Mouse (Mus musculus): ENCODE data around the gene Olfr784. TPM values are rescaled to one million over a fixed set of nuclear protein-coding genes. Genes with fewer than 3 reads are reported as not detected.
"Not testable (repeated sequence)": the region's sequence is repeated elsewhere in the genome, so short reads cannot be mapped to it uniquely, and the experiment has no call there.

Olfr784 gene
- polyA plus RNA-seq (2014; fragmentation: Nextera tagmentation; extraction: Ambion mirVana), result 0.11 and 0.22 TPM in 2 replicates

DNA sequence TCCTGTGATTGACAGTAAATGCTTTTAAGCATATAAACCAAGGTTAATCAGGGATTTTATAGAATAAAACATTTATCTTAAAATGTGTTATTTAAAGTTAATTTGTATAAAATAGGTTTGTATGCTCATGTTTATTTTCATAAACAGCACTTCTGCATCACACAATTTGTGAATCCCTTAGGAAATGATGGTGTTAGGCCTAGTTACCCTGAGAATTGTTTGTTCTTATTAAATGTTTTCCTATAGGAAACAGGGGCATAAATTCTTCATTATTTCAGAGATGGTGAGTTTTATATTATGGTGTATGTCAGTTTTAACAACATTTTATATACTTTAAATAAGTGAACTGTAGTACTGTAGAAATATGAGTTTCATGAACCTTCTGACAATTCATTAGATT is at the start of gene Olfr784:
Olfr784 (plus strand) TSS at position 301 of the 400 bp plus-strand sequence.
- H3K36me3 ChIP-seq (ENCODE audit: control insufficient read depth, insufficient read depth, low read length), result no peaks in the 10 kb centered on the region
- H3K4me2 ChIP-seq (ENCODE audit: low read depth, low read length), result no peak within 1 kb of the TSS
- no peak within 1 kb of the TSS for H3K9ac ChIP-seq (replicated peaks; ENCODE audit: low read depth, low read length)
- H3K4me1 ChIP-seq (ENCODE audit: control insufficient read depth, insufficient read depth, low read length), result no peaks in the 10 kb centered on the region
- ATAC-seq (ENCODE audit: low read depth), result no peak
- H3K4me3 ChIP-seq (ENCODE audit: low read depth, low read length), result no peak within 1 kb of the TSS
- no peak within 1 kb of the TSS for H3K27ac ChIP-seq (ENCODE audit: low read depth, low read length)
- no peaks in the 10 kb centered on the region for H3K9me3 ChIP-seq (ENCODE audit: control insufficient read depth, low read length)
- H3K27me3 ChIP-seq (ENCODE audit: control insufficient read depth, insufficient read depth, low read length), result no peaks in the 10 kb centered on the region

DNA sequence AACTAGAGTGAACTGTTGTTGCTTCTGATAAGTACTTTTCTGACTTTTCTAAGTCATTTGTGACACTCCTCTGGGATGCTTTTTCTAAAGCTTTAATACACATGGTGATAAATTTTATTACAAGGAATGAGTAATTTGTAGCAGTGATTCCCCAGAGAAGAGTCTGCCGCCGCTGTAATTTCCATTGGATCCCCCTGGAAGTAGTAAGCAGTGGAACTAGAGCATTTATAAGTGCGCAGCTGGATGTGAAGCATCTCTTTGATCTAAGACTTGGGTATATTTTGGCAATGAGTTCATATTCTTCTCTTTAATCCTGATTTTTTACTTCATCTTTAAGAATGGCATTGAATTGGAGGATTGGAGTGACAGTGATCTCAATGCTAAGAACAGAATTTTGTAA is 35.3 kb upstream of the Olfr784 start, which contains the start of gene Olfr782:
Olfr782 (plus strand) TSS at position 301 of the 400 bp plus-strand sequence.
- Histone ChIP-seq H3K4me3 (ENCODE audit: low read depth, low read length) (no peak within 1 kb of the TSS), H3K9ac (replicated peaks; ENCODE audit: low read depth, low read length) (no peak within 1 kb of the TSS)
- WGBS, result 74% methylated on average over 3 of the region's 3 CpGs

DNA sequence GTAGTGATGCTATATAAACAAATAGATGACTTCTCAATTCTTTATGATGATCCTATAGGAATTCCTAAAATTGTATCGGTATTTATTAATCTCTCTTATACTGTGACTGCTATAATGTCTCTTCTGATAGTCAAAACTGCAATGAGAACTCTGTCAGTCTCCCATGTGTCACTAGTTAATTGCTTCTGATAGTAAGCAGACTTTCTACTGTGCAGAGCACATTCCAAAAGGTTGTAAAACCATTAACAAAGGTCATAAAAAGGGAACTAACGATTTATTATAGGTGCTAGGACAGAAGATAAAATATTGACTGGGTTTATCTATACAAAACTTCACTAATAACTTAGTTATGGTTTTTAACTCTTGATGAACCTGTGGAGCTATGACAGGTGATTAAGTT is 31.4 kb upstream of the Olfr784 start:
- H3K4me3 ChIP-seq (ENCODE audit: low read depth, low read length); H3K4me2 ChIP-seq (ENCODE audit: low read depth, low read length); H3K9ac ChIP-seq (replicated peaks; ENCODE audit: low read depth, low read length); H3K36me3 ChIP-seq (ENCODE audit: control insufficient read depth, insufficient read depth, low read length); H3K4me1 ChIP-seq (ENCODE audit: control insufficient read depth, insufficient read depth, low read length); ATAC-seq (ENCODE audit: low read depth); H3K27me3 ChIP-seq (ENCODE audit: control insufficient read depth, insufficient read depth, low read length); H3K27ac ChIP-seq (ENCODE audit: low read depth, low read length); H3K9me3 ChIP-seq (ENCODE audit: control insufficient read depth, low read length): not testable (repeated sequence)
- WGBS, result 65% methylated on average over 2 of the region's 2 CpGs

More for the DNA sequence above, 35.3 kb upstream of the Olfr784 start, which contains the start of gene Olfr782:
- Histone ChIP-seq H3K9me3 (ENCODE audit: control insufficient read depth, low read length) (no peaks in the 10 kb centered on the region), H3K4me1 (ENCODE audit: control insufficient read depth, insufficient read depth, low read length) (no peaks in the 10 kb centered on the region), H3K4me2 (ENCODE audit: low read depth, low read length) (no peak within 1 kb of the TSS), H3K27me3 (ENCODE audit: control insufficient read depth, insufficient read depth, low read length) (no peaks in the 10 kb centered on the region), H3K36me3 (ENCODE audit: control insufficient read depth, insufficient read depth, low read length) (no peaks in the 10 kb centered on the region), H3K27ac (ENCODE audit: low read depth, low read length) (no peak within 1 kb of the TSS)
- ATAC-seq (ENCODE audit: low read depth), result no peak

DNA sequence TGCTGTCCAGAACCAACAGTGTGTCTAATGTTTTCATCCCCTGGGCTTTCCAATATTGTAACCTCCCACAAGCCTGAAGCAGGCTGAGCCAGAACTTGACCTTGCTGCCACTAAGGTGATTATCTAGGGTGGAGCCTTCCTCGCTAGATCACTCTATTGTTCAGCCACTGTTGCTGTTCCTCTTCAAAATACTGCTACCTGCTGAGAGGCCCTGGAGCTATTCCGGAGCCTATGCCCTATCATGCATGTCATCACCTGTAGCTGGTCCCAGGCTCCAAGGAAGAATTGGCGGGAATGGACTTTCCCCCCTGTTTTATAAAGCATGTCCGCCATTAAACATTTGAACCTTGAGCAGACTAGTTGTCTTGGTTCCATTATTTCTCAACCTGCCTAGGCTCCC is 27.4 kb upstream of the Olfr784 start:
- not testable (repeated sequence) for H3K9ac ChIP-seq (replicated peaks; ENCODE audit: low read depth, low read length); ATAC-seq (ENCODE audit: low read depth); H3K4me3 ChIP-seq (ENCODE audit: low read depth, low read length); H3K27me3 ChIP-seq (ENCODE audit: control insufficient read depth, insufficient read depth, low read length); H3K36me3 ChIP-seq (ENCODE audit: control insufficient read depth, insufficient read depth, low read length); H3K9me3 ChIP-seq (ENCODE audit: control insufficient read depth, low read length); H3K4me1 ChIP-seq (ENCODE audit: control insufficient read depth, insufficient read depth, low read length); H3K4me2 ChIP-seq (ENCODE audit: low read depth, low read length); H3K27ac ChIP-seq (ENCODE audit: low read depth, low read length)
- 88% methylated on average over 4 of the region's 4 CpGs for WGBS

DNA sequence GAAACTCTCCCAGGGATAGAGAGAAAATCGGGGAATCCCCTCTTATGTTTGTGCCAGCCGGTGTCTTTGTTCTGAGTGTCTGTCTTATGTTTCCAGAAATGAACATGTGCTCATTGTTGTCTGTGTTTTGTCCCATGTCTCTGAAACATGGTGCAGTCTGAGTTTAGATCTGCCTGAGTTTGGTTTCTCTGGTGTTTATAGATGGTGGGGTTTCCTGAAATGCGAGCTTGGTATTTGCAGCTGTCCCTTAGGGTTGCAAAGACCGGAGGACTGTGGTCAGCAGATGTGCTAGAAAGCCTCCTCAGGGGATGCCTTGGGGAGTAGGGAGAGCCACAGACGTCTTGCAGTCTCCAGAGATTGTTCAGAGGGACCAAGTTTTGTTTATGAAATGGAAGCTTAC is 26.6 kb upstream of the Olfr784 start:
- no peak overlapping the region for H3K27ac ChIP-seq (ENCODE audit: low read depth, low read length)
- no peak overlapping the region for H3K4me2 ChIP-seq (ENCODE audit: low read depth, low read length)
- H3K4me3 ChIP-seq (ENCODE audit: low read depth, low read length), result no peak overlapping the region
- H3K27me3 ChIP-seq (ENCODE audit: control insufficient read depth, insufficient read depth, low read length), result no peaks in the 10 kb centered on the region
- no peak overlapping the region for H3K9ac ChIP-seq (replicated peaks; ENCODE audit: low read depth, low read length)
- H3K9me3 ChIP-seq (ENCODE audit: control insufficient read depth, low read length), result no peaks in the 10 kb centered on the region
- H3K36me3 ChIP-seq (ENCODE audit: control insufficient read depth, insufficient read depth, low read length), result no peaks in the 10 kb centered on the region
- no peak for ATAC-seq (ENCODE audit: low read depth)
- WGBS, result 85% methylated on average over 5 of the region's 5 CpGs
- no peaks in the 10 kb centered on the region for H3K4me1 ChIP-seq (ENCODE audit: control insufficient read depth, insufficient read depth, low read length)

DNA sequence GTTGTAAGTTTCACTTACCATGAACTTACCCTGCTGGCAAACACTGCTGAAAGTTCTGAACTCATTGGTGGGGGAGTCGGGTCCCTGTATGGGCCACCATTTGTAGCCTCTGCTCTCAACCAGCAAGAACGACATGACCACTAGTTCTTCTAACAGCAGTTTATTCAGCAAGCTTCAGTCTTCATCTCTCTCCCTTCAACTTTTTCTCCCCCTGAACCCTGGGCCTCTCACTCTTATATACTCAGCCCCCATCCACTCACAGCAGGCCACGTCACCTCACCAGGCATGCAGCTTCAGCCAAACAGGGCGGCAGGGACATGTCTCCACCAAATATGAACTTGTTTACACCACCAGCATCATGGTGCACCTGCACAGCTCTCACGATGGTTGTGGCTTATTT is 9.8 kb upstream of the Olfr784 start:
- H3K9me3 ChIP-seq (ENCODE audit: control insufficient read depth, low read length); H3K9ac ChIP-seq (replicated peaks; ENCODE audit: low read depth, low read length); H3K27ac ChIP-seq (ENCODE audit: low read depth, low read length); H3K36me3 ChIP-seq (ENCODE audit: control insufficient read depth, insufficient read depth, low read length); H3K4me3 ChIP-seq (ENCODE audit: low read depth, low read length); H3K4me2 ChIP-seq (ENCODE audit: low read depth, low read length); H3K4me1 ChIP-seq (ENCODE audit: control insufficient read depth, insufficient read depth, low read length); H3K27me3 ChIP-seq (ENCODE audit: control insufficient read depth, insufficient read depth, low read length); ATAC-seq (ENCODE audit: low read depth): not testable (repeated sequence)
- 92% methylated on average over 5 of the region's 5 CpGs for WGBS

DNA sequence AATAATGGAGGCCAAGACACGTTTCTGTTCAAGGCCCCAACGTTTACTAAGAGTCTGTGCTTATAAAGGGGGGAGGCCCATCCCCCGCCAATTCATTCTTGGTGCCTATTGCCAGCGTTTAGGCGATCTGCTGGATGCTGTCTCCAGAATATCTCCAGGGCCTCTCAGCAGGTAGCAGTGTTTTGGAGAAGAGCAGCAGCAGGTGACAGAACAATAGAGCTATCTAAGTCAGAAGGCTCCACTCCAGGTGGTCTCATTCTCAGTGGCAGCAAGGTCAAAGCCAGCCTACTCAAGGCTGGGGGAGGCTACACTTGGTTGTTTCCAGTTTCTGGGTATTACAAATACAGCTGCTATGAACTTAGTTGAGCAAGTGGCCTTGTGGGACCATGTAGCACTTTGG is 17.0 kb downstream of the Olfr784 start:
- 50% methylated on average over 5 of the region's 5 CpGs for WGBS

DNA sequence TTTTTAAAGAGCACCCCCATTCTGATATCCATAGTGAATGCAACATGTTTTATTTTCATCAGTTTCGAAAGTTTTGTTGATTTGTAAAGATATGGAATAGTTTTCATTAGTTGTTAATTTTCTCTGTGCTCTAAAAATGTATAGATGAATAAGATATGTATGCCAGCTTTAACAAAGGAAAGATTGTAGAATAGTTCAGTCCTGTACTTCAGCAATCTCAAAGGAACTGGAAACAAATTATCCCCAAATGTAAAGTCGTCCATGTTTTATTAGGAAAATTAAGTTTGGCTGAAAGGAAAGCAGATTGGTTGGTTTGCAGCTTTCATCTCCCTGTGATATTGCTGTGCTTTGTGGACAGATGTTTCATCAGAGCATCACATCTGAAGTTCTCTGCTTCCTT is 21.2 kb downstream of the Olfr784 start, which contains the start of gene Olfr785:
Olfr785 (plus strand) TSS at position 301 of the 400 bp plus-strand sequence.
- H3K9me3 ChIP-seq (ENCODE audit: control insufficient read depth, low read length), result no peaks in the 10 kb centered on the region
- H3K4me2 ChIP-seq (ENCODE audit: low read depth, low read length), result no peak within 1 kb of the TSS
- no peaks in the 10 kb centered on the region for H3K27me3 ChIP-seq (ENCODE audit: control insufficient read depth, insufficient read depth, low read length)
- no peak for ATAC-seq (ENCODE audit: low read depth)
- H3K4me1 ChIP-seq (ENCODE audit: control insufficient read depth, insufficient read depth, low read length), result no peaks in the 10 kb centered on the region
- WGBS, result 80% methylated on average over 2 of the region's 2 CpGs
- H3K4me3 ChIP-seq (ENCODE audit: low read depth, low read length), result no peak within 1 kb of the TSS
- no peaks in the 10 kb centered on the region for H3K36me3 ChIP-seq (ENCODE audit: control insufficient read depth, insufficient read depth, low read length)
- no peak within 1 kb of the TSS for H3K27ac ChIP-seq (ENCODE audit: low read depth, low read length)
- no peak within 1 kb of the TSS for H3K9ac ChIP-seq (replicated peaks; ENCODE audit: low read depth, low read length)

More for the DNA sequence above, 17.0 kb downstream of the Olfr784 start:
- no peak overlapping the region for H3K4me2 ChIP-seq (ENCODE audit: low read depth, low read length)
- no peaks in the 10 kb centered on the region for H3K9me3 ChIP-seq (ENCODE audit: control insufficient read depth, low read length)
- no peak for ATAC-seq (ENCODE audit: low read depth)
- no peak overlapping the region for H3K9ac ChIP-seq (replicated peaks; ENCODE audit: low read depth, low read length)
- H3K4me3 ChIP-seq (ENCODE audit: low read depth, low read length), result no peak overlapping the region
- no peaks in the 10 kb centered on the region for H3K27me3 ChIP-seq (ENCODE audit: control insufficient read depth, insufficient read depth, low read length)
- no peak overlapping the region for H3K27ac ChIP-seq (ENCODE audit: low read depth, low read length)
- H3K4me1 ChIP-seq (ENCODE audit: control insufficient read depth, insufficient read depth, low read length), result no peaks in the 10 kb centered on the region
- no peaks in the 10 kb centered on the region for H3K36me3 ChIP-seq (ENCODE audit: control insufficient read depth, insufficient read depth, low read length)

DNA sequence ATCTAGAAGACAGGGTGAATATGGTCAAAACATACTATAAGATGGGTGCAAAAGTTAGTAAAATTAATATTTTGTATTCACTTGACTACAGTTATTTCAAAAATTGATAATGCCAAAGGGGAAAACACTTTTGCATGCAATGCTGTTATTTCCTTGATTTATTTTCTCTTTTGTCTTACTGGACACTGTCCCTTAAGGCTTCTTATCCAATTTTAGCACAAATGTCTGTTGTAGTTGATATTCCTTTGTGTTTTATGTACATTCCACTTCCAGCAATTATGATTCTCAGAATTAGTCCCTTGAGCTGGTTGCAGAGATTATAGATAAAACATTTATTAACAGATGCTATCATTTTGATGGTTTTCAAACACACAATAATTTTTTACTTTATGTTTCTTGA is 43.1 kb downstream of the Olfr784 start, which contains the start of gene Olfr786:
Olfr786 (plus strand) TSS at position 301 of the 400 bp plus-strand sequence.
- H3K4me2 ChIP-seq (ENCODE audit: low read depth, low read length), result no peak within 1 kb of the TSS
- no peak within 1 kb of the TSS for H3K4me3 ChIP-seq (ENCODE audit: low read depth, low read length)
- H3K9ac ChIP-seq (replicated peaks; ENCODE audit: low read depth, low read length), result no peak within 1 kb of the TSS
- H3K27ac ChIP-seq (ENCODE audit: low read depth, low read length), result no peak within 1 kb of the TSS
- no peaks in the 10 kb centered on the region for H3K9me3 ChIP-seq (ENCODE audit: control insufficient read depth, low read length)
- H3K27me3 ChIP-seq (ENCODE audit: control insufficient read depth, insufficient read depth, low read length), result no peaks in the 10 kb centered on the region
- H3K4me1 ChIP-seq (ENCODE audit: control insufficient read depth, insufficient read depth, low read length), result no peaks in the 10 kb centered on the region
- no peak for ATAC-seq (ENCODE audit: low read depth)
- no peaks in the 10 kb centered on the region for H3K36me3 ChIP-seq (ENCODE audit: control insufficient read depth, insufficient read depth, low read length)
